Mouse (Mus musculus): ENCODE measurements at regions not wholly inside any gene's neighbourhood (a gene's known extent, or its start where the extent isn't known, plus 50 kb on each side); places are given as distances from the start of the nearest gene placed in this dataset.

DNA sequence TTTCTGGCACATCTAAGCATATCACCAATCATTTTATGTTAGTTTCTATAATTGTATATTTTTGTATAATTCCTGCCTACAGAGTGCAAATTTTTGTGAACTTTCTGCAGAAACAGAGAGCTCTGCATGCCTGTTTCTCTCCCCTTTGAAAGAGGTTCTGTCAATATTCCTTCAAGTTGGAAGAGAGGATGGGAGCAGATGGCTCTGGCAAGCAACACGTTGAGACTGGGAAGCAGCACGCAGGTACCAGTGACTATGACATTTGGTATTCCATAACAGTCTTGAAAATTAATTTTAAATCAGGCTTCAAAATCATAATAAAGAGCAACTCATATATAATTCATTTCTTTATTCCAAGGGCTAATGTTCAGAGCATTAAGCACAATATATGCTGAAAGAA is 795.7 kb upstream of the Adgrl2 start:
- TF ChIP-seq CTCF (IDR thresholded peaks at IDR 0.05; ENCODE audit: low read depth) = no peak
- no peak overlapping the region for H3K9ac ChIP-seq (ENCODE audit: low read depth, low read length)
- no peaks in the 10 kb centered on the region for H3K9me3 ChIP-seq (ENCODE audit: control insufficient read depth)
- H3K27me3 ChIP-seq (replicated peaks; ENCODE audit: control insufficient read depth, insufficient read depth, low read length) = no peaks in the 10 kb centered on the region
- H3K4me3 ChIP-seq (ENCODE audit: low read depth, low read length) = no peak overlapping the region
- H3K4me1 ChIP-seq (replicated peaks; ENCODE audit: control insufficient read depth, insufficient read depth, low read length) = no peaks in the 10 kb centered on the region
- no peak overlapping the region for H3K4me2 ChIP-seq (replicated peaks; ENCODE audit: low read depth)
- no peak overlapping the region for H3K27ac ChIP-seq (ENCODE audit: low read depth, low read length)
- WGBS = 85% methylated on average over 2 of the region's 2 CpGs
- no peak for ATAC-seq
- no peaks in the 10 kb centered on the region for H3K36me3 ChIP-seq (ENCODE audit: control insufficient read depth, insufficient read depth)

- H3K4me2 ChIP-seq (replicated peaks; ENCODE audit: low read depth) = no peak overlapping the region
- H3K27ac ChIP-seq (ENCODE audit: low read depth, low read length) = no peak overlapping the region
- no peak overlapping the region for H3K4me3 ChIP-seq (ENCODE audit: low read depth, low read length)
- 66% methylated on average over 2 of the region's 2 CpGs for whole genome bisulfite sequencing
- no peak for TF ChIP-seq CTCF (IDR thresholded peaks at IDR 0.05; ENCODE audit: low read depth)
- no peak overlapping the region for H3K9ac ChIP-seq (ENCODE audit: low read depth, low read length)
- no peaks in the 10 kb centered on the region for H3K36me3 ChIP-seq (ENCODE audit: control insufficient read depth, insufficient read depth)
- H3K27me3 ChIP-seq (replicated peaks; ENCODE audit: control insufficient read depth, insufficient read depth, low read length) = no peaks in the 10 kb centered on the region
- no peaks in the 10 kb centered on the region for H3K9me3 ChIP-seq (ENCODE audit: control insufficient read depth)
- no peak for ATAC-seq
- H3K4me1 ChIP-seq (replicated peaks; ENCODE audit: control insufficient read depth, insufficient read depth, low read length) = no peaks in the 10 kb centered on the region
Measured at GRCm38 (mm10) chr3:149783903-149784608, 793.7 kb upstream of the Adgrl2 start.

DNA sequence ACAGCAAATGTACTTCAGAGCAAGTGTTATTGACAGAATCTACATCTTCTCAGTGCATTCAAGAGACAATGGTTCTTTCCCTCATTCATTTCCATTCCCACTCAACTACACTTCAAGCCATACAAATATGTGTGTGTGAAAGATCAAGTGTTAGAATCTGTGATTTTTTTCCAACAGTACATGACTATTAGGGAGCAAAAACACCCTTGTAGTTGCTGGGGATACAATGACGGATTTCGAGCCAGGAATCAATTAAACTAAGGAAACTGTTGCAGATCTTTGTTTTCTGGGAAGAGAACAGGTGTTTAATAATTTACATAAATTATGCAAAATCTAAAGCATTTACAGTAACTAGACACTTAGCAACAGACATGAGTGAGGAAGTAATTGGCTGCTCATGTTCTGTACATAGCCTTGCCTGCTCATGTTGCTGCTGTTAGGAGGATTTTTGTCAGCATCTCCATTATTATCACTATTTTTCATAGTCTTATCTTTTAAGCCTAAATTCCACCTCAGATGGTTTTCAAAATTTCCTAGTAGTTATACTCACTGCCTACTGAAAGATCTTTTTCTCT is 777.6 kb upstream of the Adgrl2 start:
- Histone ChIP-seq H3K4me1 (replicated peaks; ENCODE audit: control insufficient read depth, insufficient read depth, low read length) (no peaks in the 10 kb centered on the region), H3K27ac (ENCODE audit: low read depth, low read length) (no peak overlapping the region), H3K36me3 (ENCODE audit: control insufficient read depth, insufficient read depth) (no peaks in the 10 kb centered on the region), H3K9ac (ENCODE audit: low read depth, low read length) (no peak overlapping the region), H3K27me3 (replicated peaks; ENCODE audit: control insufficient read depth, insufficient read depth, low read length) (no peaks in the 10 kb centered on the region), H3K4me3 (ENCODE audit: low read depth, low read length) (no peak overlapping the region), H3K4me2 (replicated peaks; ENCODE audit: low read depth) (no peak overlapping the region), H3K9me3 (ENCODE audit: control insufficient read depth) (no peaks in the 10 kb centered on the region)
- no peak for TF ChIP-seq CTCF (IDR thresholded peaks at IDR 0.05; ENCODE audit: low read depth)
- 92% methylated on average over 2 of the region's 2 CpGs for WGBS
- ATAC-seq = no peak

GRCm38 (mm10) chr3:149761245-149761644 is 770.9 kb upstream of the Adgrl2 start:
- WGBS = 92% methylated on average over 2 of the region's 2 CpGs
- Histone ChIP-seq H3K4me1 (replicated peaks; ENCODE audit: control insufficient read depth, insufficient read depth, low read length) (no peaks in the 10 kb centered on the region), H3K4me3 (ENCODE audit: low read depth, low read length) (no peak overlapping the region), H3K27me3 (replicated peaks; ENCODE audit: control insufficient read depth, insufficient read depth, low read length) (no peaks in the 10 kb centered on the region), H3K9ac (ENCODE audit: low read depth, low read length) (no peak overlapping the region), H3K36me3 (ENCODE audit: control insufficient read depth, insufficient read depth) (no peaks in the 10 kb centered on the region), H3K4me2 (replicated peaks; ENCODE audit: low read depth) (no peak overlapping the region), H3K27ac (ENCODE audit: low read depth, low read length) (no peak overlapping the region), H3K9me3 (ENCODE audit: control insufficient read depth) (no peaks in the 10 kb centered on the region)
- TF ChIP-seq CTCF (IDR thresholded peaks at IDR 0.05; ENCODE audit: low read depth) = no peak
- no peak for ATAC-seq

DNA sequence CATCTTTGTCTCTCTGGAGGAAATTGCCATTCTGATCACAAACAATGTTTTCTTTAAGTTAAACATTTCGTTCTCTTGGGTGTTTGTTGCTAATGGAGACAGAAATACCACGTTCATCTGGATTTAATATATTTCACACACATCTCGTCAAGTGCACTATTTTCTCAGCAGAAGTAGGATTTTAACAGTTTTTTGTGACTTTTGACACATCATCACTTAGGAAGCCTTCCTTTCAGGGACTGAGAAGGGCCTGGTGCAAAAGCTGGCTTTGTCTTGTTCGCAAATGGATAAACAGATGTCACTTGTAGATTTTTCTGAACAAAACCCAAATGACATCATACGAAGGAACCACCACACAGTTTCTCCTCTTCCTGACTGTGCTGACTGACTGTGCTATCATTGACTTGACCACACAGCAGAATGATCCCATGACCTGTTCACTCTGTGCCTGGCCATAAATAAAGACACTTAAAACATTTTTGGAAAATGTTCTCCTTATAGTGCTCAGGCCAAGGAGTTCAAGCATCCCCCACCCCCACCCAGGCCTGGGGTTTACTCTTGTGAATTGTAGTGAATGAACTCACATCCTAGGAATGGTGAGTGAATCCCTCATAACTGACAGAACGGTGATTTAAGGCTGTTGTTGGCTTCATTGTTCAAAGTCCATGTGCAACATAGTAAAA is 767.7 kb upstream of the Adgrl2 start:
- 57% methylated on average over 6 of the region's 6 CpGs for WGBS
- Histone ChIP-seq H3K4me1 (replicated peaks; ENCODE audit: control insufficient read depth, insufficient read depth, low read length) (no peaks in the 10 kb centered on the region), H3K9ac (ENCODE audit: low read depth, low read length) (no peak overlapping the region), H3K4me2 (replicated peaks; ENCODE audit: low read depth) (no peak overlapping the region), H3K4me3 (ENCODE audit: low read depth, low read length) (no peak overlapping the region), H3K27ac (ENCODE audit: low read depth, low read length) (no peak overlapping the region), H3K27me3 (replicated peaks; ENCODE audit: control insufficient read depth, insufficient read depth, low read length) (no peaks in the 10 kb centered on the region), H3K9me3 (ENCODE audit: control insufficient read depth) (no peaks in the 10 kb centered on the region), H3K36me3 (ENCODE audit: control insufficient read depth, insufficient read depth) (no peaks in the 10 kb centered on the region)
- no peak for TF ChIP-seq CTCF (IDR thresholded peaks at IDR 0.05; ENCODE audit: low read depth)
- ATAC-seq = no peak

GRCm38 (mm10) chr3:149736069-149736468 is 745.7 kb upstream of the Adgrl2 start:
- no peaks in the 10 kb centered on the region for H3K27me3 ChIP-seq (replicated peaks; ENCODE audit: control insufficient read depth, insufficient read depth, low read length)
- no peaks in the 10 kb centered on the region for H3K36me3 ChIP-seq (ENCODE audit: control insufficient read depth, insufficient read depth)
- H3K27ac ChIP-seq (ENCODE audit: low read depth, low read length) = no peak overlapping the region
- 38% methylated on average over 3 of the region's 3 CpGs for WGBS
- H3K4me1 ChIP-seq (replicated peaks; ENCODE audit: control insufficient read depth, insufficient read depth, low read length) = no peaks in the 10 kb centered on the region
- H3K9ac ChIP-seq (ENCODE audit: low read depth, low read length) = no peak overlapping the region
- no peak for TF ChIP-seq CTCF (IDR thresholded peaks at IDR 0.05; ENCODE audit: low read depth)
- ATAC-seq = no peak
- no peak overlapping the region for H3K4me3 ChIP-seq (ENCODE audit: low read depth, low read length)
- no peaks in the 10 kb centered on the region for H3K9me3 ChIP-seq (ENCODE audit: control insufficient read depth)
- no peak overlapping the region for H3K4me2 ChIP-seq (replicated peaks; ENCODE audit: low read depth)

Measured in intestine, postnatal 0 days (tissue).